Mouse (Mus musculus) spleen, adult 2 months (tissue): Measurements from ENCODE around the gene Coq8a. TPM values are rescaled to one million over a fixed set of nuclear protein-coding genes. Genes with fewer than 3 reads are reported as not detected.

Source experiments
- DNase-seq, 2 experiments: peaks; one replicate each; pipeline versions ENCODE4 v3.0.0 to v3.0.0-alpha.2; 2012 to 2021; ENCODE audit warnings: low spot score in 2 of 2, low read depth in 1 of 2
- H3K27ac ChIP-seq: fragments of 200-500 bp; 2 replicates; pipeline ENCODE4 v1.5.1; 2012; ENCODE audit warnings: low read length, inconsistent platforms; ENCODE audit not compliant: insufficient read depth
- H3K27me3 ChIP-seq: fragments of 200-500 bp; 2 replicates; pipeline ENCODE4 v1.6.1; 2012; ENCODE audit warnings: mild to moderate bottlenecking, moderate library complexity, low read length, inconsistent platforms; ENCODE audit not compliant: control insufficient read depth, insufficient read depth
- H3K36me3 ChIP-seq: fragments of 200-500 bp; 2 replicates; pipeline ENCODE4 v1.6.1; 2012; ENCODE audit warnings: mild to moderate bottlenecking, low read length, inconsistent platforms; ENCODE audit not compliant: control insufficient read depth, insufficient read depth
- H3K4me1 ChIP-seq: fragments of 200-500 bp; 2 replicates; pipeline ENCODE4 v1.6.1; 2011; ENCODE audit warnings: inconsistent platforms; ENCODE audit not compliant: control insufficient read depth, insufficient read depth, insufficient read length
- H3K4me3 ChIP-seq: fragments of 200-500 bp; 2 replicates; pipeline ENCODE4 v1.5.1; 2011; ENCODE audit warnings: mild to moderate bottlenecking, inconsistent platforms; ENCODE audit not compliant: insufficient read depth, insufficient read length; ENCODE audit errors: extremely low read depth
- CTCF ChIP-seq: fragments of 200-500 bp; IDR thresholded peaks from 2 replicates; pipeline ENCODE4 v1.5.1; 2011; ENCODE audit warnings: mild to moderate bottlenecking, inconsistent platforms; ENCODE audit not compliant: insufficient read depth, insufficient read length, insufficient replicate concordance; ENCODE audit errors: extremely low read depth
- POLR2A ChIP-seq: fragments of 200-500 bp; IDR thresholded peaks from 2 replicates; pipeline ENCODE4 v1.6.1; 2011; ENCODE audit warnings: low read depth, low read length, inconsistent platforms
- WGBS: fragments of 180-500 bp; shearing (Covaris S2); methylation state at CpG from one replicate; pipeline ENCODE4 v1.1.7; 2018; 5-methylcytosine and 5-hydroxymethylcytosine counted together
- polyA plus RNA-seq: library from polyadenylated mRNA; depleted of rRNA; stranded (reverse); fragments of >200 nt; gene quantifications from 2 replicates; pipeline ENCODE4 v1.2.3, GENCODE M21; 2012

Coq8a gene
- polyA plus RNA-seq, 1 experiment = 24.0 TPM

DNA sequence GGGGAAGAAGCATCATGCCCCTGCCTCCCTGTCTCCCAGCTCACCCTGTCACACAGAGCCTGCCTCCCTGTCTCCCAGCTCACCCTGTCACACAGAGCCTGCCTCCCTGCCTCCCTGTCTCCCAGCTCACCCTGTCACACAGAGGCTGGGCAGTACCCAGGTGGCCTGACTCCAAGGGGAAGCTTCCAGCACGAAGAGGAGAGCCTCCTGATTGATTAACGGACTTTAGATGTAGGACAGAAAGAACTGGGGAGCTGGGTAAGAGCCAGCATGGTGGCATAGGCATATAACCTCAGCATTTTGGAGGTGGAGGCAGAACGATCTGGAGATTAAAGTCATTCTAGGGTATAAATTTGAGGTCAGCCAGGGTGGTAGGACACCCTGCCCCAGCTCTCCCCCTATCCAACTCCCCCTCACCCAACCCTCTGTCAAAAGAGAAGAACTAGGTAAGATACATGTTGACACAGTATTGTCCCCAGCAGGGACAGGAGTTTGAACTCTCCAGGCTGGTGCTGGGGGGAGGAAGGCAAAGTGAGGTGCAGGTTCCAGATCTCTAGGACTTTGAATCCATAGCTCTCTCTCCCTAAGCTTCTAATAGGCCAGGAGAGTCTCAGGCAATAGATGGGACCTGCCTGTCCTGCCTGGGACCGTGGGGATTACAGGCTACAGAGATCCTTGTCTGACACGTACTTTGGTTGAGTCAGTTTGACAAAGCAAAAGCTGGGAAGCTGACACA, 17.3 kb upstream of the Coq8a start:
- no peaks in the 10 kb centered on the region for H3K36me3 ChIP-seq
- 77% methylated on average over 5 of the region's 5 CpGs for WGBS
- no peak overlapping the region for H3K27ac ChIP-seq
- TF ChIP-seq POLR2A (no peak), CTCF (no peak)
- H3K4me3 ChIP-seq = no peak overlapping the region
- no peak for DNase-seq
- no peaks in the 10 kb centered on the region for H3K4me1 ChIP-seq
- H3K27me3 ChIP-seq = no peaks in the 10 kb centered on the region

DNA sequence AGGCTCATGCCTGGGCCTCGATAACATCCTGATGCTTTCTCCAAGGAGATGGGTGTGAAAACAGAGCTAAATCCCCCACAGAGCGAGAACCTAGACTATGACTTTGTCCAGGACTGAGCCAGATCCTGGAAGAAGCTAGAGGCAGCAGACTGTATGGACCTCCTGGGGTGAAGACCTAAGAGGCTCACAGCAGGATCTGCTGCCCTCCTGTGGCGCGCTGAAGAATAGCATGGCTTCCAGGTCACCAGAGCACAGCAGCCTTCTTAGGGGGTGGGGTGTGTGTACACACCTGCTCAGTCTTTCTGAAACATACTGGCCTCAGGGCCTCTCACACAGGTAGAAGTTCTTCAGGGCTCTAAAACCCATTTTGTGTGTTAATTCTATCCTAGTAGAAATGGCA, 15.6 kb upstream of the Coq8a start:
- no peak overlapping the region for H3K27ac ChIP-seq
- no peaks in the 10 kb centered on the region for H3K36me3 ChIP-seq
- TF ChIP-seq CTCF = peak; percentile 99
- no peak for TF ChIP-seq POLR2A
- 23% methylated on average over 4 of the region's 4 CpGs for whole genome bisulfite sequencing
- H3K27me3 ChIP-seq = no peaks in the 10 kb centered on the region
- peak; percentile 60 to 74 for DNase-seq
- H3K4me3 ChIP-seq = no peak overlapping the region
- no peaks in the 10 kb centered on the region for H3K4me1 ChIP-seq

DNA sequence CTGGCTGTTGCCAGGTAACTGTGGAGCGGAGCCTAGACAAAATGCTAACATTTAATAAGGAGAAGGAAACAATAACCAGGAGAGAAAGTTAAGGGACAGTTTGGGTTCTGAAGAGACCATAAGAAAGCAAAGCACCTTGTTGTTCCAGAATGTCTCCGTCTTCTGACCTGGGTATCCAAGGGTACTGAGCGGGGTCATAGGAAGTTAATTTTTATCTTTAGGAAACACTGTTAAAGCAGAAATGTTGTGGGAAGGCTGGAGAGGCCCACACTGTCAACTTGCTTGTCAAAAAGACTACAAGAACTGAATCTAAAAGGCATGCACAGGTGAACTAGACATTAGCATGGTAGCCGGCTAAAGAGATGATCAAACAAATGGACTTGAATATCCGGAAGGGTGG, 13.5 kb upstream of the Coq8a start:
- Histone ChIP-seq H3K27ac (no peak overlapping the region), H3K36me3 (no peaks in the 10 kb centered on the region), H3K4me1 (no peaks in the 10 kb centered on the region), H3K4me3 (no peak overlapping the region), H3K27me3 (no peaks in the 10 kb centered on the region)
- no peak for DNase-seq
- WGBS = 82% methylated on average over 5 of the region's 5 CpGs
- TF ChIP-seq CTCF (no peak), POLR2A (no peak)

DNA sequence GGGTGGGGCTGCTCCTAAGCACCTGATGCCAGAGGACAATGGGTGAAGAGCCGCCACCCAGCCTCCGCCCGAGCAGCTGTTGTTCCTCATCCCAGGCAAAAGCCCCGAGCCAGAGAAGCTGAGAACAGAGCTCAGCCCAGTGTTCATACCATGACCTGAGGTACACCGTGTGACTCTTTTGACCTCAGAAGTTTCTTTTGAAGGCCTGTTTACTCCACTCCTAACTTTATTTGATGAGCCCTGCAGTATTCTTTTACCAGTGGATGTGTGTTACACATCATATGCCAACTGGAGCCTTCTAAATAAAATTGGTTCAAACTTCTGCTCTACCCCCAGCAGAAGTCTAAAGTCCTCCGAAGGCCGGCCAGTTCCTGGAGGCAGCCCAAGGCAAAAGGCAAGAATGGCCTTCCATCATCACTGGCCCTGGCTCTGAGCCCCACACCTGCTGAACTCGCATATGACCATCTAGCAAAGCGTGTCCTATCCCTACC, 11.4 kb upstream of the Coq8a start:
- no peaks in the 10 kb centered on the region for H3K36me3 ChIP-seq
- TF ChIP-seq CTCF = no peak
- TF ChIP-seq POLR2A = no peak
- 87% methylated on average over 9 of the region's 9 CpGs for WGBS
- DNase-seq = no peak
- no peak overlapping the region for H3K4me3 ChIP-seq
- no peaks in the 10 kb centered on the region for H3K27me3 ChIP-seq
- H3K4me1 ChIP-seq = no peaks in the 10 kb centered on the region
- H3K27ac ChIP-seq = no peak overlapping the region

DNA sequence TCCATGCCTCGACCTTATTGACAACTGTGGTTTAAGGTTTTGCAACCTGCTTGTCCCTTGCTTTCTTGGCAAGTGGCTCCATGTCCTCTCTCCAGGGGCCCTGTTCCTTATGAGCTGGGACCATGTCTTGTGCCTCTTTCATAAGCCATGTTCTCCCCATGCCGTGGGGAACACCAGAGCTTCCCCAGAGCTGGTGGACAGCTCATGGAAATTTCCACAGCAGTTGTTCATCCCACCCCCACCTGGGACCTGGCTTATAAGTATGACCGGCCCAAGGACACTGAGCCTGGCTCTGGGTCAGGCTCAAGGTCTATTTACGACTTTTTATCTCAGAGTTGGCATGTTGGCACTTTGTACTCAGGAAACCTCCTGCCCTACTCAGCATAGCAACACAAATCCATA, 10.6 kb upstream of the Coq8a start:
- Histone ChIP-seq H3K27ac (no peak overlapping the region), H3K4me1 (no peaks in the 10 kb centered on the region), H3K36me3 (no peaks in the 10 kb centered on the region), H3K27me3 (no peaks in the 10 kb centered on the region), H3K4me3 (no peak overlapping the region)
- TF ChIP-seq POLR2A = no peak
- TF ChIP-seq CTCF = no peak
- DNase-seq = no peak
- WGBS = 71% methylated on average over 4 of the region's 4 CpGs

DNA sequence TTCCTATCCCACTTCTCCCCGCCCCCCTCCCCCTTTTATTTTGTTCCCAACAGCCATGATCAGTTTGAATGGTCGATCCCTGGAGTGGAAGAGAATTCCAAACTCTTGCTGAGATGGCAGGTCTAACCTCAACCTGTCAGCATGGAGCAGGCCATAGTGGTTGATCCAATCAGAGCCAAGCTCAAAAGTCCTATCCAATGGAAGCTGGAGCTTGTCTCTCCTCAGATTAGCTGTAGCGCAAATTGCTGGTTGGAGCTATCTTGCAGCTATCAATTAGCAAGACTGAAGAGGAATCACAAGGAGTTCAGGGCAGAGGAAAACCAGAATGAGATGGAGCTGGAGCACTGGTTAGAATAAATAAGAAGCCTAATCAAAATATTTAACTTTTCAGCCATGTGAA, 9.0 kb upstream of the Coq8a start:
- Histone ChIP-seq H3K27ac (no peak overlapping the region), H3K27me3 (no peaks in the 10 kb centered on the region), H3K4me1 (no peaks in the 10 kb centered on the region), H3K4me3 (no peak overlapping the region), H3K36me3 (no peaks in the 10 kb centered on the region)
- WGBS = 96% methylated on average over 3 of the region's 3 CpGs
- DNase-seq = no peak
- TF ChIP-seq CTCF (no peak), POLR2A (no peak)

DNA sequence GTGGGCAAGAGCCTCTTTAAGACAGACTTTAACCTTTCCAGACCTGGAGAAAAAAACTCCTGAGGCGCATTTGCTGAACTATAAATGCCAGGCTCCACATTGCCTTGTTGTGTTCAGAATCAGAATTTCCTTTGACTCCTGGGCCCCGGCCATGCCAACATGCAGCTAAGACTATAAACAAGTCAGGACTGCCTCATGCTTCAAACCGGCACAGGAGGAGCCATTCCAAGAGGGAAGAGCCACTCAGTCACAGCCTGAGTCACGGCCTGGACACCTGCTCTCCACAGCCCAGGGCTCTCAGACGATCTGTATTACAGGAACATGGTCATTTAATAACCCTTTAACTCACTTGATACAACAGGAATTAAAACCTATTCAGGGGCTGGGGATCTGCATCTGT, 1.3 kb upstream of the Coq8a start:
- DNase-seq = no peak
- TF ChIP-seq CTCF (no peak), POLR2A (no peak)
- no peak overlapping the region for H3K27ac ChIP-seq
- WGBS = 84% methylated on average over 5 of the region's 5 CpGs
- peaks cover 4% of the 10 kb centered on the region; the same call in 1 of the 2 replicates for H3K4me1 ChIP-seq
- no peak overlapping the region for H3K4me3 ChIP-seq
- no peaks in the 10 kb centered on the region for H3K36me3 ChIP-seq
- H3K27me3 ChIP-seq = no peaks in the 10 kb centered on the region
